Mouse (Mus musculus): Measurements from ENCODE around the gene Mier2. TPM values are rescaled to one million over a fixed set of nuclear protein-coding genes. Genes with fewer than 3 reads are reported as not detected.

Gene Mier2
- polyA plus RNA-seq (2015; fragmentation: Nextera tagmentation; extraction: Ambion mirVana): 50.4 and 61.4 TPM in 2 replicates

DNA sequence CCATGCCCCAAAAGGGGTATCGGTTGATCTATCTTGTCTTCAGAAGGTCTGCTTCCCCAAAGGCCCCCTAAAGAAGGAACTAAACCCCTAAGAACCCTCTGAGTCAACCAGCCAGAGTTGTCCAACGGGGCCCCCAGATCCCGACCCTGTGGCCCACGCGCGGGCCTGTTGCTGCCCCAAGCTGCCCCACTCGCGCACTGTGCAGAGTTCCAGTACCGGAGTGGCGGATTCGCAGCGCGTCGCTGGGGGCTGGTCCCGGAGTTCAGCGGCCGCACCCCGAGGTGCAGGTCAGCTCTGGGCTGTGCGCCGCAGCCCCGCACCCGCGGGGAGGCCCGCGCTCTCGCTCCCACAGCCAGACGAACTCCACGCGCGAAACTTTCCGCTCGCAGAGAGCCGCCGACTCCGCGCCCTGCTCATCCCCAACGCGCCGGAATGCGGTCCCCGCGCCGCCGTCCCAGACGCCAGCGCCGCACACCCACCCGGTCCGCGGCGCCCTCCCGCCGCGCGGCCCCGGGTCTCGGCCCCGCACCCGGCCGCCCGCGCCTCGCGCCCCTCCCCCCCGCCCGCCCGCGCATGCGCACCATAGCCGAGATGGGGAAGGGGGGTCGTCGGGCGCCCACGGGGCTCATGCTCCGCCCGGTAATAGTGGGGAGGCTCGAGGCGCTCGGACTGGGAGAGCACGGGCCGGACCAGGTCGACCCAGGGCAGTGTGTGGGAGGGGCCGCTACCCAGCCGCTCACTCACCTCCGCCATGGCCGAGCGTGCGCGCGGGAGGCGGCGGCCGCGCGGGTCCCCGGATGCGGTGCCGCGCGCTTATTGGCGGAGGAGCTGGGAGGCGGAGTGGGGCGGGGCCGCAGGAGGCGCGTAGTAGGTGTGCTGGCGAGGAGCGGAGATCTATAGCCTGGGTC is at the start of gene Mier2:
Mier2 (minus strand) TSS at position 870 of the 908 bp plus-strand sequence.
- H3K4me2 ChIP-seq (replicated peaks): peak within 1 kb of the TSS; percentile 93
- ATAC-seq: peak; percentile 91
- peak within 1 kb of the TSS; percentile 95 for H3K9ac ChIP-seq (replicated peaks)
- H3K9me3 ChIP-seq: no peaks in the 10 kb centered on the region
- H3K36me3 ChIP-seq: peaks cover 12% of the 10 kb centered on the region
- WGBS: under 1% methylated on average over 93 of the region's 108 CpGs
- H3K27me3 ChIP-seq: no peaks in the 10 kb centered on the region
- H3K27ac ChIP-seq: peak within 1 kb of the TSS; percentile 77
- H3K4me3 ChIP-seq (replicated peaks): peak within 1 kb of the TSS; percentile 91
- H3K4me1 ChIP-seq (replicated peaks): peaks cover 31% of the 10 kb centered on the region

DNA sequence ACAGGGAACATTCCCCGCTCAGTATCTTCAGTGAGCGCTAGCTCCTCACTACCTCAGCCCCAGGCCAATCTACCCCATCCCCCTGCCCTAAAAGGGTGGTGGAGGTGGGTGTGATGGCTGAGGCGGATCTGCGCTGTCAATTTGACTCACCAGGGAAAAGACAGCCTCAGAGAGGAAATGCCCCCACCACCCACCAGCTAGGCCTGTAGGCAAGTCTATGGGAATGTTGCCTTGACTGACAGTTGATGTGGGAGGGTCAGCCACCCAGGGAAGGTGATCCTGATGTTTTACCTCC is 42.9 kb upstream of the Mier2 start:
- ATAC-seq: no peak
- Histone ChIP-seq H3K4me3 (replicated peaks) (no peak overlapping the region), H3K36me3 (no peaks in the 10 kb centered on the region), H3K27ac (no peak overlapping the region), H3K9ac (replicated peaks) (no peak overlapping the region), H3K27me3 (peaks cover 10% of the 10 kb centered on the region), H3K9me3 (no peaks in the 10 kb centered on the region), H3K4me2 (replicated peaks) (no peak overlapping the region), H3K4me1 (replicated peaks) (0 out of 2 replicates have a peak, but pooled peaks cover 3% of the 10 kb centered on the region)
- 71% methylated on average over 4 of the region's 4 CpGs for WGBS

DNA sequence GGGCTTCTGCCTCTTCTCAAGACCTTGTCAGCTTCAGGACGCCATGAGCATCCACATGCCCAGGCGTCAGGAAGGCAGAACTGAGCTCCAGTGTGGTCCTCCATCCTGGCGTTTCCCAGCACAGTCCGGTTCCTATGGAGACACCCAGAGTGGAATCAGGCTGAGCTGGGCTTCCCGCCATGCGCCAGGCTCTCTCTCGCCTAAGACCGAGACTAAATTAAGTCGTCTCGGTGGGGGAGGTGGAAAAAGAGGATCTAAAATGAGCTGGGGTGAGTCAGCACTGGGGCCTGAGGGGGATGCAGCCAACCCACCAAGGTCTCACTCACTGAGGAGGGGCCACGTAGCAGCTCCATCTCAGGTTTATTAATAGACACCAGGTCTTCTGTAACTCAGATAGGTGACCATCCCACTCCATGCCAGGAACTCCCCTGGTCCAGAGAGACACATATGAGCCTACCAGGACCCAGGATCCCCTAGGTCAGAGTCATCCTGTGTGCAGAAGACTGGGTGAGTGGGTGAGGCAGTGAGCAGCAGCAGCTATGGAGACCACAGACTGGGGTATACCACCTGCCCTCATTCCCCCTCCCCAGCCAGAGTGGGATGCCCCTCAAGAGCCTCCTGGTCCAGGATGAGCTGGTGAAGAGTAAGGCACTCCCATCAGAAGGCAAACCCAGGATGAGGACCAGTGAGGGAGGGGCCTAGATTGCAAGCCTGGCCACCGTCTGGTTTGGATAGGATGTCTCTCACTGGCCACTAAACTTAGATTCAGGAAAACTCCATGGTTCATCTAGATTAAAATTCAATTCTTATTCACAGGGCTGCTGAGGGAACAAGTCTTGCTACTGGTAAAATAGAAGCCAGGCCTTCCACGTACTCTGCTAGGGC is 42.3 kb upstream of the Mier2 start:
- no peak; the same call in 1 of the 2 replicates for ATAC-seq
- peaks cover 10% of the 10 kb centered on the region for H3K27me3 ChIP-seq
- no peak overlapping the region for H3K4me3 ChIP-seq (replicated peaks)
- H3K4me1 ChIP-seq (replicated peaks): 0 out of 2 replicates have a peak, but pooled peaks cover 3% of the 10 kb centered on the region
- no peaks in the 10 kb centered on the region for H3K9me3 ChIP-seq
- no peaks in the 10 kb centered on the region for H3K36me3 ChIP-seq
- WGBS: 27% methylated on average over 13 of the region's 13 CpGs
- no peak overlapping the region for H3K27ac ChIP-seq
- no peak overlapping the region for H3K9ac ChIP-seq (replicated peaks)
- no peak overlapping the region for H3K4me2 ChIP-seq (replicated peaks)

DNA sequence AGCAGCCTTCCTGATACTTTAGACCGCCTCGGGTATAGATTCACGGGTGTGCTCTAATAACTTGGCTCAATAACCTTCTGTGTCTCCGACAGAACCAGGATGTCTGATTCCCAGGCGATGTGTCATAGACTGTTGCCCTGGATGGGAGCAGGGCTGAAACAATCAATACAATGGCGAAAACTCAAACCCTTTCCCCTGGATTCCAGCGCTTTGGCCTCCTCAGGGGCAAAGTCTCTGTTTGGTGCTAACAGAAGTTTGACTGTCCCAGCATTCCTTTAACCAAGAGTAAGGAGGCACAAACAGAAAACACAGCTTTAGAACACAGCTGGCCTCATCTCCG is 40.6 kb upstream of the Mier2 start:
- WGBS: 59% methylated on average over 8 of the region's 8 CpGs
- Histone ChIP-seq H3K9ac (replicated peaks) (no peak overlapping the region), H3K4me1 (replicated peaks) (0 out of 2 replicates have a peak, but pooled peaks cover 3% of the 10 kb centered on the region), H3K27ac (no peak overlapping the region), H3K4me3 (replicated peaks) (no peak overlapping the region), H3K9me3 (no peaks in the 10 kb centered on the region), H3K27me3 (peaks cover 10% of the 10 kb centered on the region), H3K4me2 (replicated peaks) (no peak overlapping the region), H3K36me3 (no peaks in the 10 kb centered on the region)
- ATAC-seq: peak; percentile 45

DNA sequence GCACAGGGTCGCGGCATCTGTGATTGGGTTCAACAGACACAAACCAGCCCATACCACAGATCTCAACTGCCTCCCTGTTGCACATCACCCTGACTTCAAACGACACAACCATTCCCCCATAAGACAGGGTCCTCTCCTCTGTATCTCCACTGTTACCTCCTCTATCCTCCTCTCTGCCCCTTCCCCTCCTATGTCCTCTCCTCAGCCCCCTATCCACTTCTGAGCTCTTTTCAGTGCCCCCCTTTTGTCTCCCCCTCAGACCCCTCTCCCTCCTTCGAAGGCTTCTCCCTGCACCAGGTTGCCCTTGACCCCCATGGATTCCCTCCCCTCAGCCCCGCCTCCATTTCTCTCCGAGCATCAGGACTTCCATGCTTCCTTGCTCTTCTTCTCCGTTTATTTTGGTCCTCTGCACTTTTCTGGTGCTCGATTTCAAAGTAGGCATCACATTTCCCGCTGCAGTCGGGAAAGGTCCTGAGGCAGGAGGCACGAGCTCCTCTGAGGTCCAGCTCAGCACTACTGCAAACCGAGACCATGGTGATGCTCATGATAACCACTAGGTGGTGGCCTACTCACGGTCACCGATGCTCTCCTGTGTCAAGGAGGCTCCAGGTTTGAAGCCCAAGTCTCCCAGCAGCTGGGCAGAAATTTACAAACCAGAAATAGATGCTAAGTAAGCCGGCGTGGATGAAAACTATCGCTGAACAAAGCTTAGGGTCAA is 40.0 kb upstream of the Mier2 start:
- Histone ChIP-seq H3K36me3 (no peaks in the 10 kb centered on the region), H3K27ac (no peak overlapping the region), H3K4me2 (replicated peaks) (no peak overlapping the region; the same call in 1 of the 2 replicates), H3K9ac (replicated peaks) (no peak overlapping the region), H3K9me3 (no peaks in the 10 kb centered on the region), H3K4me3 (replicated peaks) (no peak overlapping the region), H3K4me1 (replicated peaks) (0 out of 2 replicates have a peak, but pooled peaks cover 3% of the 10 kb centered on the region), H3K27me3 (peaks cover 10% of the 10 kb centered on the region)
- peak; percentile 90 for ATAC-seq
- 14% methylated on average over 17 of the region's 17 CpGs for WGBS

DNA sequence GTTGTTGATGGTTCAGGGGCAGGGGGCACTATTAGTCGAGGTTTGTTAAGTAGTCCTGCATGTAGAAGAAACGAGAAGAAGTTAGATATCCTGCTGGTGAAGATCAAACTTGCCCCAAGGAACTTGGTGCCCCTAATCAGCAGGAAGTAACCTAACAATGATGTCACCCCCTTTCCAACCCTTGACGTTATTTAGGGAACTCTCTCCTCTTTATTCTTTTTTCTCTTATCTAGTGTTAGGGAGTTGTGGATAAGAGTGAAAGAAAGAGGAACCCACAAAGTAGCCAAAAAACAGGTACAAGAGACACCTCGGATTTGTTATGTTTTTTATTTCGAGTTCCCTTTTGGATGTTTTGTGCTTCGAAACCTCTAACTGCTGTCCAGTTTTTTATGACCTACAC is 39.1 kb upstream of the Mier2 start:
- Histone ChIP-seq H3K36me3 (no peaks in the 10 kb centered on the region), H3K27ac (no peak overlapping the region), H3K4me2 (replicated peaks) (no peak overlapping the region), H3K4me1 (replicated peaks) (0 out of 2 replicates have a peak, but pooled peaks cover 3% of the 10 kb centered on the region), H3K9me3 (no peaks in the 10 kb centered on the region), H3K27me3 (peaks cover 10% of the 10 kb centered on the region), H3K9ac (replicated peaks) (no peak overlapping the region), H3K4me3 (replicated peaks) (no peak overlapping the region)
- ATAC-seq: no peak
- 65% methylated on average over 6 of the region's 6 CpGs for WGBS

DNA sequence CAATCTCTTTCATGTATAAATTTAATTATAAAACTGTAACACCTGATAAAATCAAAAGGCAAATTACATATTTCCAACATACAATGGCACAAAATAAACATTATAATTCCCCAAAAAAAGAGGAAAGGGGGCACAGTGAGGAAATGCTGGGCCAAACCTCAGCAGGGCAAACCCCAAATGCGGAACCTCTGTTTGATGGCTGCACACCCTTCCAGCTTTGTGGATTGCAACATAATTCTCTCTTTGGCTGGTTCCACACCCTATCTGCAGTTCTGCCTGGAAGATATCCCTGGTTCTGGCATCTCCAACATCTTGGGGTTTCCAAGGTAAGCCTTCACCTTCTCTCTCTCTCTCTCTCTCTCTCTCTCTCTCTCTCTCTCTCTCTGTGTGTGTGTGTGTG is 35.7 kb upstream of the Mier2 start:
- WGBS: 100% methylated on average over 1 of the region's 1 CpGs

DNA sequence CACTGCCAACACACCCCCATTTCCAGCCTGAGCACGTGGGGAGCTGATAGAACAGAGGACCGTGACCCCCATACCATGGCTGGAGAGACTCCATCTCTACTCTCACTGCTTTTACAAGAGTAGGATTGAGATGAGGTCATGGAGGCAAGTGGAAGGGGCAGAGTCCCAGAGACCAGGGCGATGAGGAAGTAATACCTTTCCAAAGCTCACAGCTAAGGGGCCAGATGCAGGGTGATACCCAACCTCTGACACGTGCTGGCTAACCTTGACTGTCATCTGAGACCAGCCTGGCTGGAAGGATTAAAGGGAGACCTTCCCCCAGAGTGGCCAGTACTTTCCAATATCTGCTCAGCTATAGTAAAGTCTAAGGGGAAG is 32.7 kb upstream of the Mier2 start:
- H3K4me3 ChIP-seq (replicated peaks): no peak overlapping the region
- H3K9ac ChIP-seq (replicated peaks): no peak overlapping the region
- no peaks in the 10 kb centered on the region for H3K9me3 ChIP-seq
- WGBS: 66% methylated on average over 4 of the region's 4 CpGs
- no peak overlapping the region for H3K27ac ChIP-seq
- ATAC-seq: no peak
- H3K4me2 ChIP-seq (replicated peaks): no peak overlapping the region
- no peaks in the 10 kb centered on the region for H3K27me3 ChIP-seq
- no peaks in the 10 kb centered on the region for H3K4me1 ChIP-seq (replicated peaks)
- H3K36me3 ChIP-seq: no peaks in the 10 kb centered on the region

More for the DNA sequence above, 35.7 kb upstream of the Mier2 start:
- Histone ChIP-seq H3K4me3 (replicated peaks) (no peak overlapping the region), H3K9me3 (no peaks in the 10 kb centered on the region), H3K4me2 (replicated peaks) (no peak overlapping the region), H3K27me3 (peaks cover 10% of the 10 kb centered on the region), H3K9ac (replicated peaks) (no peak overlapping the region), H3K27ac (no peak overlapping the region), H3K36me3 (no peaks in the 10 kb centered on the region), H3K4me1 (replicated peaks) (no peaks in the 10 kb centered on the region)
- no peak for ATAC-seq

DNA sequence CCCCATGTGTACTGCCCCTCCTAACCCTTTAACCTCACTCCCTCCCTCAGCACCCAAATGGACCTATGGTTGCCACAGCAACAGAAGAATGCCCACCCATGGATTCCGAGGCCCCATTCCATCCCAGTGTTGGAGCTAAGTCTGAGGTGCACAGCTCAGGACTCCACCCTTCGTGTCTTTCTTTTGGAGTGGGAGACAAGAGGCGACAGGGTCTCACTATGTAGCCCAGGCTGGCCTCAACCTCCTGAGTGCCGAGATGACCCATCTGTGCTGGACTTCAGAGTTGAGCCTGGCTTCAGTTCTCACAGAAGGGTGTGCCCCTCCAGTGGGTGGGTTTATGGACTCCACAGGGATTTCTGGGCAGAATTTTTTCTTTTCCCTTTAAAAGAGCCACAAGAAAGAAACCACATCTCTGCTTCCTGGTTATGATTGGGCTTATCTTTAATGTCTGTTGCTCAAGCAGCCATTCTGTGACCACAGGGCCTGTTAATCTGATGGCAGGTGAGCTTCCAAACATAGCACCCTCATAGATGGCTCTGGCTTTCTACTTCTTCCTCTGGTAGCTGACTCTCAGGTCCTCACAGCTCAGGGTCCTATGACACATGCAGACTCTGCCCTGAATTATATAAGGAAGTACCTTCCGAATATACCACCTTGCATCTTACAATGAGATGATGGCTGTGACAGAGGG is 32.2 kb upstream of the Mier2 start, which contains the start of gene Theg:
Theg (minus strand) TSS at position 271 of the 691 bp plus-strand sequence.
- H3K4me1 ChIP-seq (replicated peaks): no peaks in the 10 kb centered on the region
- no peak within 1 kb of the TSS for H3K9ac ChIP-seq (replicated peaks)
- H3K27me3 ChIP-seq: no peaks in the 10 kb centered on the region
- no peak within 1 kb of the TSS for H3K27ac ChIP-seq
- 80% methylated on average over 5 of the region's 5 CpGs for WGBS
- no peaks in the 10 kb centered on the region for H3K36me3 ChIP-seq
- H3K4me2 ChIP-seq (replicated peaks): no peak within 1 kb of the TSS
- H3K4me3 ChIP-seq (replicated peaks): no peak within 1 kb of the TSS
- H3K9me3 ChIP-seq: no peaks in the 10 kb centered on the region
- no peak for ATAC-seq

DNA sequence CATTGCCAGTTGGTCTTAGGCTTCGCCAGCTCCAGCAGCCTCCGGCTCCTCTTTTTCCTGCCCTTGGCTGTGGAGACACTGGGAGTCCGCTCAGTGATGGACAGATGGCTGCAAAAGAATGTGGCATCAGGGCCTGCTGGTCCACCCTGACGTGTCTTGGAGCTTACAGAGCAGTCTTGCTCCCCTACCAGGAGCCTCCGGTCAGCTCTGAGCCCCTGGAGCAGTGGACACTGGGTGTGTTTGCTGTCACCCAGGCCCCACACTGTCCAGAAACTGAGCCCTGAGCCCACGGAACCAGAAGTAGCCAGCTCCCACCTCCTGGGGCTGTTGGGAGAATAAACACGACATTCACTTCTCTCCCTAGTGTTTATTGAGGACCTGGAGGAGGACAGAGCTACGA is 31.2 kb upstream of the Mier2 start:
- Histone ChIP-seq H3K4me1 (replicated peaks) (no peaks in the 10 kb centered on the region), H3K27ac (no peak overlapping the region), H3K4me2 (replicated peaks) (no peak overlapping the region), H3K4me3 (replicated peaks) (no peak overlapping the region), H3K36me3 (no peaks in the 10 kb centered on the region), H3K9ac (replicated peaks) (no peak overlapping the region), H3K9me3 (no peaks in the 10 kb centered on the region), H3K27me3 (no peaks in the 10 kb centered on the region)
- WGBS: 76% methylated on average over 8 of the region's 8 CpGs
- no peak for ATAC-seq

DNA sequence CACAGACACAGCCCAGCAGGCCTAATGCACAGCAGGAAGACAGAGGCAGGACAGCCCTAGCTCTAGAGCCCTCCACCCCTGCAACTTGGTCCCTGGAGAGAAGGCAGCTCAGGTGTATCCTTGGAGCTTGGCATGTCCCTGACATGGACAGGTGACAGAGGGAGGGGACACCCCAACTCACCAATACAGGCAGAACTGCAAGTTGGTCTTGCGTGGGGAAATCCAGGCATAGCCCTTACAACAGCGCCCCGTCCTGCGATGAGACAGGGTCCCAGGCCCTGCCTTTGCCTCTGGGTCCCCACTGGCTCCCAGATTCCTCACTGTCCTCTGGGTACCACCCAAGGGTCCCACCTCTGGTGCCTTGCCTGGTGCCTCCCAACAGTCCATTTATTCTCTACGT is 30.7 kb upstream of the Mier2 start:
- Histone ChIP-seq H3K27ac (no peak overlapping the region), H3K36me3 (no peaks in the 10 kb centered on the region), H3K4me2 (replicated peaks) (no peak overlapping the region), H3K9ac (replicated peaks) (no peak overlapping the region), H3K9me3 (0 out of 2 replicates have a peak, but pooled peaks cover 3% of the 10 kb centered on the region), H3K27me3 (no peaks in the 10 kb centered on the region), H3K4me1 (replicated peaks) (no peaks in the 10 kb centered on the region), H3K4me3 (replicated peaks) (no peak overlapping the region)
- no peak for ATAC-seq
- 91% methylated on average over 5 of the region's 5 CpGs for WGBS

Measured in midbrain, embryonic 13.5 days (tissue).